Mouse (Mus musculus): ENCODE results near the gene Cald1. TPM values are rescaled to one million over a fixed set of nuclear protein-coding genes. Genes with fewer than 3 reads are reported as not detected.
A peak's percentile ranks its signal among the peaks of the same experiment; 100 is the strongest.

Gene Cald1
- polyA plus RNA-seq, 1 experiment from 2014 or later = 222 TPM

DNA sequence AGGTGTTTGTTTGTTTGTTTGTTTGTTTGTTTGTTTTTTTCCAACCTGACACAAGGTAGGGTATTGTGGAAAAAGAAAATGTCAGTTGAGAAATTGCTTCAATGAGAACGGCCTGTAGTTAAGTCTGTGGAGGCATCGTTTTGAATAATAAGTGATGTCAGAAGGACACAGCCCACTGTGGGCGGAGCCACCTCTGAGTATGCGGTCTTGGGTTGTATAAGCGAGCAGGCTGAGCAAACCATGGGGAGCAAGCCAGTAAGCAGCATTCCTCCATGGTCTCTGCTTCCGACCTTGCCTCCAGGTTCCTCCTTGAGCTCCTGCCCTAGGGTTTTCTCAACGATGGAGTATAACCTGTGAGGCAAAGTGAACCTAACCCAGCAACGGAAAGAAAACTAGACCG, 7.6 kb upstream of the Cald1 start:
- ATAC-seq (ENCODE audit: insufficient number of reproducible peaks, insufficient read depth, low FRiP score, low TSS enrichment, low read depth) = no peak
- Histone ChIP-seq H3K4me1 (replicated peaks) (no peaks in the 10 kb centered on the region), H3K27ac (no peak overlapping the region), H3K36me3 (no peaks in the 10 kb centered on the region), H3K9ac (replicated peaks) (no peak overlapping the region), H3K4me3 (replicated peaks) (no peak overlapping the region), H3K4me2 (no peak overlapping the region), H3K27me3 (no peaks in the 10 kb centered on the region), H3K9me3 (no peaks in the 10 kb centered on the region)
- 92% methylated on average over 9 of the region's 9 CpGs for WGBS

GRCm38 (mm10) chr6:34593353-34593752, 4.9 kb upstream of the Cald1 start:
- Histone ChIP-seq H3K27ac (no peak overlapping the region), H3K9me3 (no peaks in the 10 kb centered on the region), H3K4me1 (replicated peaks) (peaks cover 10% of the 10 kb centered on the region), H3K4me3 (replicated peaks) (no peak overlapping the region), H3K27me3 (no peaks in the 10 kb centered on the region), H3K9ac (replicated peaks) (no peak overlapping the region), H3K36me3 (no peaks in the 10 kb centered on the region), H3K4me2 (no peak overlapping the region)
- 89% methylated on average over 1 of the region's 1 CpGs for WGBS
- no peak for ATAC-seq (ENCODE audit: insufficient number of reproducible peaks, insufficient read depth, low FRiP score, low TSS enrichment, low read depth)

- H3K36me3 ChIP-seq = no peaks in the 10 kb centered on the region
- H3K27ac ChIP-seq = no peak overlapping the region
- no peak overlapping the region for H3K4me3 ChIP-seq (replicated peaks)
- H3K9ac ChIP-seq (replicated peaks) = no peak overlapping the region
- no peaks in the 10 kb centered on the region for H3K27me3 ChIP-seq
- ATAC-seq (ENCODE audit: insufficient number of reproducible peaks, insufficient read depth, low FRiP score, low TSS enrichment, low read depth) = no peak
- H3K9me3 ChIP-seq = no peaks in the 10 kb centered on the region
- H3K4me2 ChIP-seq = no peak overlapping the region
- 61% methylated on average over 3 of the region's 3 CpGs for WGBS
- H3K4me1 ChIP-seq (replicated peaks) = peaks cover 41% of the 10 kb centered on the region
Observed at GRCm38 (mm10) chr6:34597316-34597715, 984 bp upstream of the Cald1 start.

DNA sequence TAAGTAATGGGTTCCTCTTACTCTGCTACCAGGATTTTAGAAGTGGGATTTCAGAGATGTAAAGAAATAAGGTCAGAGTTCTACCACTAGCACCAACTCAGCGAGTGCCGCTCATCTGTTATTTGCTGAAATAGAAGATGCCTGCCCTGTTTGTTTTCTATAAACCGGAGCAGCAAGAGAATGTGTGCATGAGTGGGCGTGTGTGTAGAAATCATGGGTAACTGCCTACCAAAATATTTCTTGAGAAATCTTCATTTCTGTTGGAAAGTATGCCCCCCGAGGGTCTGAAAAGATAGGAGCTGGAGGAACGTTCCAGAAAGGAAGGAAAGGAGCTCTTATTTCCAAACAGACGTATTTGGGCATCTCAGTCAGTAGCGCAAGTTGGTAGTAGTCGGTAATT, 871 bp downstream of the Cald1 start:
- Histone ChIP-seq H3K9me3 (no peaks in the 10 kb centered on the region), H3K9ac (replicated peaks) (peak overlapping the region; percentile 63), H3K36me3 (no peaks in the 10 kb centered on the region), H3K4me1 (replicated peaks) (peaks cover 51% of the 10 kb centered on the region), H3K27ac (peak overlapping the region; percentile 74), H3K27me3 (no peaks in the 10 kb centered on the region), H3K4me3 (replicated peaks) (peak overlapping the region; percentile 45), H3K4me2 (peak overlapping the region; percentile 65)
- no peak for ATAC-seq (ENCODE audit: insufficient number of reproducible peaks, insufficient read depth, low FRiP score, low TSS enrichment, low read depth)
- WGBS = 61% methylated on average over 9 of the region's 9 CpGs

- no peaks in the 10 kb centered on the region for H3K36me3 ChIP-seq
- H3K9me3 ChIP-seq = no peaks in the 10 kb centered on the region
- H3K4me2 ChIP-seq = peak overlapping the region; percentile 65
- WGBS = 38% methylated on average over 10 of the region's 10 CpGs
- H3K27ac ChIP-seq = peak overlapping the region; percentile 74
- peak overlapping the region; percentile 45 for H3K4me3 ChIP-seq (replicated peaks)
- ATAC-seq (ENCODE audit: insufficient number of reproducible peaks, insufficient read depth, low FRiP score, low TSS enrichment, low read depth) = no peak
- no peak overlapping the region for H3K9ac ChIP-seq (replicated peaks)
- peaks cover 51% of the 10 kb centered on the region for H3K4me1 ChIP-seq (replicated peaks)
- no peaks in the 10 kb centered on the region for H3K27me3 ChIP-seq
Observed at GRCm38 (mm10) chr6:34599631-34600111, 1.4 kb downstream of the Cald1 start.

DNA sequence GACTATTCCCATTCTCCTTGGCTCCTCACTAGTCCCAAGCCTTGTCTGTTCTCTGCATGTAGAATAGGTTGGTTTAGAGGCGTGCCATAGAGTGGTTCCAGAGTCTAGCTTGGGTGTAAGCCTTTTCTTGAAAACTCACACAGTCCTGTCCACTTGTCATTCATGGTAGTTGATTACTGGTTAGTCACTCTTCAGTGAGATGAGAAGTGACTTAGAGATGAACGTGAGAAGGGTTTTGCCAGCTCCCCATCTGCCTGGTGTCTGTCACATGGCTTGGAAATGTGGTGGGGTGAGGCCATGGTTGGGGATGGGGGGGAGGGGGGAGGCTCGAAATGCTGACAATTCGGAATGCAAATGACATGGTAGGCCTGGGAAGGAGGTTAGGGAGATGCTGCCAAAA, 2.5 kb downstream of the Cald1 start:
- 84% methylated on average over 4 of the region's 4 CpGs for WGBS
- no peaks in the 10 kb centered on the region for H3K9me3 ChIP-seq
- ATAC-seq (ENCODE audit: insufficient number of reproducible peaks, insufficient read depth, low FRiP score, low TSS enrichment, low read depth) = no peak
- no peak overlapping the region for H3K9ac ChIP-seq (replicated peaks)
- peak overlapping the region; percentile 65; the same call in 1 of the 2 replicates for H3K4me2 ChIP-seq
- peaks cover 56% of the 10 kb centered on the region for H3K4me1 ChIP-seq (replicated peaks)
- no peaks in the 10 kb centered on the region for H3K36me3 ChIP-seq
- no peak overlapping the region for H3K27ac ChIP-seq
- H3K27me3 ChIP-seq = no peaks in the 10 kb centered on the region
- no peak overlapping the region for H3K4me3 ChIP-seq (replicated peaks)

GRCm38 (mm10) chr6:34602091-34602490, 3.8 kb downstream of the Cald1 start:
- H3K9me3 ChIP-seq = no peaks in the 10 kb centered on the region
- no peak overlapping the region for H3K27ac ChIP-seq
- ATAC-seq (ENCODE audit: insufficient number of reproducible peaks, insufficient read depth, low FRiP score, low TSS enrichment, low read depth) = no peak
- peaks cover 67% of the 10 kb centered on the region for H3K4me1 ChIP-seq (replicated peaks)
- H3K27me3 ChIP-seq = no peaks in the 10 kb centered on the region
- H3K4me2 ChIP-seq = no peak overlapping the region
- no peaks in the 10 kb centered on the region for H3K36me3 ChIP-seq
- no peak overlapping the region for H3K9ac ChIP-seq (replicated peaks)
- H3K4me3 ChIP-seq (replicated peaks) = no peak overlapping the region
- 24% methylated on average over 2 of the region's 2 CpGs for WGBS

GRCm38 (mm10) chr6:34606407-34606806, 8.1 kb downstream of the Cald1 start:
- Histone ChIP-seq H3K4me3 (replicated peaks) (no peak overlapping the region), H3K27me3 (no peaks in the 10 kb centered on the region), H3K36me3 (no peaks in the 10 kb centered on the region), H3K27ac (peak overlapping the region; percentile 66; the same call in 1 of the 2 replicates), H3K4me1 (replicated peaks) (peaks cover 51% of the 10 kb centered on the region), H3K9ac (replicated peaks) (no peak overlapping the region), H3K9me3 (no peaks in the 10 kb centered on the region), H3K4me2 (no peak overlapping the region)
- WGBS = 39% methylated on average over 4 of the region's 4 CpGs
- no peak for ATAC-seq (ENCODE audit: insufficient number of reproducible peaks, insufficient read depth, low FRiP score, low TSS enrichment, low read depth)

GRCm38 (mm10) chr6:34608603-34609002, 10.3 kb downstream of the Cald1 start:
- H3K9me3 ChIP-seq = no peaks in the 10 kb centered on the region
- H3K9ac ChIP-seq (replicated peaks) = no peak overlapping the region
- H3K4me1 ChIP-seq (replicated peaks) = peaks cover 54% of the 10 kb centered on the region
- no peak overlapping the region for H3K4me2 ChIP-seq
- no peak overlapping the region for H3K27ac ChIP-seq
- WGBS = 87% methylated on average over 3 of the region's 3 CpGs
- H3K4me3 ChIP-seq (replicated peaks) = no peak overlapping the region
- no peaks in the 10 kb centered on the region for H3K36me3 ChIP-seq
- no peaks in the 10 kb centered on the region for H3K27me3 ChIP-seq
- no peak for ATAC-seq (ENCODE audit: insufficient number of reproducible peaks, insufficient read depth, low FRiP score, low TSS enrichment, low read depth)

GRCm38 (mm10) chr6:34609892-34610829, 11.9 kb downstream of the Cald1 start:
- no peak for ATAC-seq (ENCODE audit: insufficient number of reproducible peaks, insufficient read depth, low FRiP score, low TSS enrichment, low read depth)
- Histone ChIP-seq H3K27ac (peak overlapping the region; percentile 73), H3K9me3 (no peaks in the 10 kb centered on the region), H3K9ac (replicated peaks) (no peak overlapping the region), H3K4me2 (peak overlapping the region; percentile 10), H3K4me3 (replicated peaks) (no peak overlapping the region), H3K27me3 (no peaks in the 10 kb centered on the region), H3K36me3 (no peaks in the 10 kb centered on the region), H3K4me1 (replicated peaks) (peaks cover 62% of the 10 kb centered on the region)
- 46% methylated on average over 24 of the region's 24 CpGs for WGBS

DNA sequence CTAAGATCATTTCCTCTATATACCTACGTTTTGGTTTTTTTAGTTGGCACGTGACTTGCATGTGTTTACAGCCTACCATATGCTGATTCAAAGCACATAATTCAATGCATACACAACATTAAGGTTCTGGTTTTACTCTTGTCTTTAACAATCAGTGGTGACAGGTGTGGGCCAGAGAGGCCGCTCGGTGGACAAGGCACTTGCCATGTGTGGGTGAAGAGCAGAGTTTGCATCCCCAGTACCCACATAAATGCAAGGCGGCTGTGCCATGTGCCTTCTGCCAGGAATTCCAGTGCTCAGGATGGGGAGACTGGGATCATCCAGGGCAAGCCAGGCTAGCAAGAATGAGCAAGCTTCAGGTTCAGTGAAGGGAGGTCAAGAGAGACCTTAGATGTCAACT, 14.8 kb downstream of the Cald1 start:
- no peaks in the 10 kb centered on the region for H3K27me3 ChIP-seq
- H3K9ac ChIP-seq (replicated peaks) = no peak overlapping the region
- no peak overlapping the region for H3K4me2 ChIP-seq
- 54% methylated on average over 5 of the region's 5 CpGs for WGBS
- H3K9me3 ChIP-seq = no peaks in the 10 kb centered on the region
- H3K36me3 ChIP-seq = no peaks in the 10 kb centered on the region
- peak overlapping the region; percentile 72; the same call in 1 of the 2 replicates for H3K27ac ChIP-seq
- no peak; the same call in 1 of the 2 replicates for ATAC-seq (ENCODE audit: insufficient number of reproducible peaks, insufficient read depth, low FRiP score, low TSS enrichment, low read depth)
- no peak overlapping the region for H3K4me3 ChIP-seq (replicated peaks)
- peaks cover 56% of the 10 kb centered on the region for H3K4me1 ChIP-seq (replicated peaks)
